Mouse (Mus musculus): Measurements from ENCODE around the gene Slu7.

Slu7 gene

DNA sequence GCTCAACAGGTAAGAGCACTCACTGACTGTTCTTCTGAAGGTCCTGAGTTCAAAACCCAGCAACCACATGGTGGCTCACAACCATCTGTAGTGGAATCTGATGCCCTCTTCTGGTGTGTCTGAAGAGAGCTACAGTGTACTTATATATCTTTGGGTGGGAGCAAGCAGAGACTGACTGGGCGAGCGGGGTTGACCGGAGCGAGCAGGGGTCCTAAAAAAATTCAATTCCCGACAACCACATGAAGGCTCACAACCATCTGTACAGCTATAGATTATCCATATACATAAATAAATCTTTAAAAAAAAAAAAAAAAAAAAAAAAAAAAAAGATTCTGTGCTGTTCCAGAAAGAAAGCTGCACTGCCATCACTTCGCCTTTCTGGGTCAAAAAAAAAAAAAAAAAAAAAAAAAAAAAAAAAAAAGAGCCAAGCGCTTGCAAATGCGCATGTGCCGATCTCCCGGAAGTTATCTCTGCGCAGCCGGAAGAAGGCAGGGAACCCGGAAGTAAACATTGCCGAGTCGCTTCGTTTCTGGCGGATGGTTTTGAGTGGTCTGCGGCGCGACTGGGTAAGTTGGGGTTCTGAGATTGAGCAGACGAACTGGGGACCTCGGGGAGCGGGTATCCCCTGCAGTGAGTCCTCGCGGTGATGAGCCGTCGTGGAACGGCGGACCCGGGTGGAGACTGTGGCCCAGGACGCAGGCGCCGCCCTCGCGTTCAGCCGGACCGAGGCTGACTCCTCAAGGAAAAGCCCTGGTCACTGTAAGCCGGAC, at the start of gene Slu7:
Gene Slu7, plus strand, starts transcription at position 491 of the 770 bp plus-strand sequence.
- DNase-seq (ENCODE audit: low spot score), result peak; percentile 63

DNA sequence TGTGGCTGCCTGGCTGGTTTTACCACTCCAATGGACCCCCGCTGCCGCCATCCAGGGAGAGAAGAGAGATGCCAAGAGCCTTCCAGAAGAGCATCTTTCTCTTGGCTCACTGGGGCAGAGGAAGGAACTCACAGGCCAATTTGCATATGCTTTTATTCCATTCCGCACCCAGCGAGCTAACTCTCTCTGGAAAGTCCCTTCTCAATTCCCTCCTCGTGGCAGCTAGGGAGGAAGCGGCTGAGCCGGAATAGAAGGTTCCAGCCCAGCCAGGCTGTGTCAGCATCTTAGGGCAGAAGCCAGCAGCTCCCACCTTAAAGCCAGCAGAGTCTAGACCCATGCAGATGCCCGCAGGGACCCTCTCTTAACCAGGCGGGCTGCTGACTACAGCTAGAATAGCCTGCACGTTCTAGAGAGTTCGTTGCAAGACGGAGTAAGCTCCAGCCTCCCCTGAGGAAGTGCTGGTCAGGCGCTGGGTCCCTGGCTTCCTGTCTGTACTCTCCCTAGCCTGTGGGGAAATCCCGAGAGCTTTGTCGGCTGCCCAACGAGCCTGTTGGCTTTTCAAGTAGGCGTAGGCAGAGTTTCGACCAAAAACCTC, 48.4 kb upstream of the Slu7 start:
- DNase-seq (ENCODE audit: low spot score), result peak; percentile 58

DNA sequence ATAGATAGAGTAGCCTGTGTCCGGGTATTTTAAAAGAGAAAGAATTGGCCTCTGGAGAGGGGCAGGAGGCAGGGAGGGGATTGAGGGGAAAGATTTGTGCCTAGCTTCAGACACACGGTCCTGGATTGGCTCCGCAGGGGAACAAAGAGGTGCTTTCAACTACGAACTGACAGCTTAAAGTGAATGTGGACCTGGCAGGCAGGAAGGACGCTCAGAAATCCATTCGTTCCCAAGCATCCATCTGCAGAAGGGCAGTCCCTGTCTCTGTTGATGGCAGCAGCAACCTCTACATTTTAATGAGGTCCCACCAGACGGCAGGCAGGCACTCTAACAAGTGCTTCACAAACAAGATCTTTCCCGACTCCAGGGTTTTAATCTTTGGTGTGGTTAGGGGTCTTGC, 47.8 kb upstream of the Slu7 start:
- no peak for DNase-seq (ENCODE audit: low spot score)

DNA sequence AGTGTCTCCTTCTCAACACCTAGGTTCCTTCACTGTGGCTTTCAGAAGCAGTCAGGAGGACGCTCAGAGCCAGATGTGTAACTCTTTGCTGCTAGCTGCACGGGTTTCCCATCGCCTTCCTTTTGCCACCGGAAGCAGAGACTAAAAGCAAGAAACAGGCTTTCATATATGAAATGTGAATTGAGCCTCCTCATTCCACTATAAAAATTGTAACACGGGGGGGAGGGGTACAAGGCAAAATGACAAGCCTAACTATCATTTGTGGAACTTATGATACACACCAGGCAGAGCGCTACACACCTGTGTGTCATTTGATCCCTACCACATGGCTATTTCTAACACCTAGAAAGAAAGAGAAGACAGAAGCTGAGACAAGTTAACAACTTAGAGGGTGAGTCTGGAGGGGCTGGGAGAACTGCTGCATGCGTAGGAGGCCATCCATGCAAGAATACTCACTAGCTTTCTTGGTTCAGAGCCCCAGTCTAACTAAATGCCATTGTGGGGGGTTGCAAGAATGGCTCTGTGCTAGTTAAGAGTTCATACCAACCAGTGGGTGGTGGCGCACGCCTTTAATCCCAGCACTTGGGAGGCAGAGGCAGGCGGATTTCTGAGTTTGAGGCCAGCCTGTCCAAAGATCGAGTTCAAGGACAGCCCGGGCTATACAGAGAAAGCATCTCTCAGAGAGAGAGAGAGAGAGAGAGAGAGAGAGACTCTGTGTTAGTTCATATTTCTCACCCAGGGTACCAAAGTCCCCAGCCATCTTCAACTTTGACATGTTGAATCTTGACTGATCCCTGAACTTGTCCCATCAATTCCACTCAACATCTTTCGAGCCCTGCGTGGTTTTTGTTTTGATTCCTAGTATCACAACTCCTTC, 46.3 kb upstream of the Slu7 start:
- DNase-seq (ENCODE audit: low spot score), result no peak

DNA sequence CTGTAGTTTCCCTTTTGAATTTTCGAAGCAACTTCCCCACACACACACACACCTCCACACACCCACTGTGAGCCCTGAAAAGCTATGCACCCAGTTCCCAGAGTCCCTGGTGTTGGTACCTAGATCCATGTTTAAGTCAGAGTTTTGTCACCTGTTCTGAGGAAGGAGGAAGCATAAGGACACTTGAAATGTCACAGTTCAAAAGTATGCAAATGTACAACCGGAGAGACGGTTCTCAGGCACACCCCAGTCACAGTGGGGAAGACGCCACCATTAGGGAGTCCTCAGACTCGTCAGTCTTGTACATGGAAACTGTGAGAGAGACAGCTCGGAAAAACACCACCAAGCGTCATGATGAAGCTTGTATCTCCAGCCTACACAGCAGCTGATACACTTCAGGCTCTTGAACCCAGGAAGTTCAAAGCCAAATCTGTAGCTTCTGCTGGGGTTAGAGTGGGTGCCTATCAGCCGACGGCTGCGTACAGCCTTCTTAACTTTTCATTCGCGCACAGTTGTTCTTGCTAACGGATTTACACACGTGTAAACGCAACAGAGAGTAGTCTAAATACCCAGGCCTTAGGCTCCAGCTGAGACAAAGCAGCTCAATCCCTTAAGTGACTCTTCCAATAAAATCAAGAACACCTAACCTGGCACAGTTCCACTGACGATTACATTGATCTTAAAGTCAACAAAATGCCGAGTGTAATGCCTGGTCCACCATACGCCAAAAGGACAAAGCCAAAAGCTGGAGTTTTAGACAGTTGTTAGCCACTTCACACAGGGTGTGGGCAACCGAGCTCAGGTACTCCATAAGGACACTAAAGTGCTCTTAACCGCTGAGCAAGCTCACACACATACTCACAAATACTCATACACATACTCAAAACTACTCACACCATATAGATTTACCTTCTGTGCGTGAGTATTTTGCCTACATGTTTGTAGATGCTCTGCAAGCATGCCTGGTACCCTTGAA, 45.1 kb upstream of the Slu7 start:
- DNase-seq (ENCODE audit: low spot score), result no peak

DNA sequence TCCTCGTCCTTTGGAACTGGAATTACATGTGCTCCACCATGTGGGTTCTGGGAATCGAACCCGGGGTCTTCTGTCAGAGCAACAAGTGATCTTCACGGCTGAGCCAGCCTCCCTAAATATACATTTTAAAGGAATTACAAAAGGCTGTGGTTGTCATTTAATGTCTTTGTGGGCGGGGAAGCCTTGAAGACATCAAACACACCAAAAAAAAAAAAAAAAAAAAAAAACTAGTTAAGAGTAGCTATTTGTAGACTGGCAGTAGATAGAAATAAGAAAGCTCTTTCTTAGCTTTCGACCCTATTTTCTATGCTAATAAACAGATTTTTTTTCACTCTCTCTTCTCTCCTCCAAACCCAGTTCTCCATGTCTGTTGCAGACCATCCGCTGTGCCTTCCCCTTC, 44.4 kb upstream of the Slu7 start:
- no peak for DNase-seq (ENCODE audit: low spot score)

DNA sequence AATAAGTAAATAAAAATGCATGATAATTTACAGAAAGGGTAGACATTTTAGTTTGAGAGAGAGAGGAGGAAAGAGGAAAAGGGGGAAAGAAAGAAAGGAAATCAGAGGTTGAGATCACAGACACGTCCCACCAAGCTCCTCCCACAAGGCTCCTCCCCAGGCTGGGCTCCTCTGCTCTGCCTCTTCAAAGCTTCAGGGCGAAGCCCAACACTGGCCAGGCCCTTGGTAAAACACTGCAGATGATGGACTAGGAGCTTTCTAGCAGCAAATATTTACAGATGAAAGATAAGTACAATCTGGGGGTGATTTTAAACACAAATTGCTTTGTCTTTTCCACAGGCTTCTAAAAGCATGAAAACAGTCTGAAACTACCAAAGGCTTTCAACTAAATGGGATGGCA, 40.8 kb upstream of the Slu7 start:
- no peak for DNase-seq (ENCODE audit: low spot score)

DNA sequence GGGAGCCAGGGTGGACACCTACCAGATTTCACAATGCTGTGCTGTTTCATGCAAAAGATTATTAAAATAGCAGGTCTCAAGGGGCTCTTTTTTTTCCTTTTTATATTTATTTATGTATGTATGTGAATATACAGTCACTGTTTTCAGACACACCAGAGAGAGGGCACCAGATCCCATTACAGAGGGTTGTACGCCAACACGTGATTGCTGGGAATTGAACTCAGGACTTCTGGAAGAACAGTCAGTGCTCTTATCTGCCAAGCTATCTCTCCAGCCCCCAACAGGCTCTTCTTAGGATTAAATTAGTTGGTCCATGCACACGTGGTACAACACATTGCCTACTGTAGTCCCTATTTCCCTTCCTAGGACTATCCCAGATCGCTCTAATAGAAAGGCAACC, 40.2 kb upstream of the Slu7 start:
- no peak for DNase-seq (ENCODE audit: low spot score)

DNA sequence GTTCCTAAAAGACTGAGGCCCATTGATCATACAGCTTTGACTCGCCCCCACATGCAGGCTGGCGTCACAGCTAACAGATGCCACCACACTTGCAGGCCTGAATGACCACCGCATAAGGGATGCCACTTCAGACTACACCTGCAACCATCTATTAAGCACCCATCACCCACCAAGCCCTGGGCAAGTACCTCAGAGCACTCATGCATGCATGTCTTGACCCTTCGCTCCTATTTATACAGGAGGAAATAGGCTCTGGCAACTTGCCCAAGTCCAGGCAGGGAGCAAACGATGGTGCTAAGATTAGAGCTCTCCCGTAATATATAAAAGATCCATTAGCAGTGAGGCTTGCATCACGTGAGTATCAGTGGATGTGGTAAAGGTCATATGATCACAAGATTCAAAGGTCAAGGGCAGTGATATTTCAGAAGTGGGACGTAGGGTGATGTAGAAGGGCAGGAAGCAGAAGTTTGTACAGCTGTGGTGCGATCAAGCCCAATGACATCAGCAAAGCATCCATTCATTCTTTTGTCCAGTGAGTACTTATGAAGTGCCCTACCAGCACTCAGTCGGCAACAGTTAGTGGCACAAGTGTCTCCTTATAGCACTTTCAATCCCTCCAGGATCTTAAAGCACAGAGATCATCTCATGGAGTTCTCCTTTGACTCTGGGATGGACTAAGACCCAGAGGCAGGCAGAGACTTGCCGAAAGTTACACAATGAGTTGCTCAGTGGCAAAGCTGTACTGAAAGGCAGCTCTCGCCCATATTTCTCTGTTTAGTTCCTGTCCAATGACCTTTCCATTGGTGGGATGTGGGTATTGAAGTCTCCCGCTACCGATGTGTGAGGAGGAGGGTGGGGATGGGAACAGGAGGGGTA, 38.2 kb upstream of the Slu7 start:
- DNase-seq (ENCODE audit: low spot score), result no peak

DNA sequence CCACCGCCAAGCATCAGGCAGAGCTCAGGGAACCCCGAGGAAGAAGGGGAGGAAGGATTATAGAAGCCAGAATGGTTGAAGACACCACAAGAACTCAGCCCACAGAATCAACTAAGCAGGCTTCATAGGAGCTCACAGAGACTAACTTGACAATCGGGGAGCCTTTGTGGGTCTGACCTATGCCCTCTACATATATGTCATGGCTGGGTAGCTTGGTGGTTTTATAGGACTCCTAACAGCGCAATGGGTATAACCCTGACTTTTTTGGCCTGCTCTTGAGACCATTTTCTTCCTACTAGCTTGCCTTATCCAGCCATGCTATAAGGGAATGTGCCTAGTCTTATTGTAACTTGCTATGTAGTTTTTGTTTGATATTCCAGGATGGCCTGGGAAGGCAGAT, 37.3 kb upstream of the Slu7 start:
- no peak for DNase-seq (ENCODE audit: low spot score)

DNA sequence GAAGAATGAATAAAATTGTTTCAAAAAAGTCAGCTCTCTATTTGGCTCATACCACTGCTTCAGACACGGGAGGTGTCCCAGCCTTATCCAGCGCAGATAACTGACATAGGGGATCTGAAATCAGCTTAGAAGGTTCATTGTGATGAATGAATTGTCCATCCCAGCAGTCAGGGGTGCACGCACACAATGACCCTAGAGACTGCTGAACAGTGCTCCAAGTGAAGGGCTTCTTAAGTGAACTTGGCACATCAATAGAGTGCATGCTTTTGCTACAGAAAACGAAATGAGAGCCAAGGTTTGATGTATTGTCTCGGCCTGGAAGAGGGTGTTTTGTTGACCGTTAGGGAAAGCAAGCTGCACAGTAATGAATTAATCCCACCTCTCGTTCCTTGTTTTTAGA, 36.9 kb upstream of the Slu7 start:
- no peak for DNase-seq (ENCODE audit: low spot score)

DNA sequence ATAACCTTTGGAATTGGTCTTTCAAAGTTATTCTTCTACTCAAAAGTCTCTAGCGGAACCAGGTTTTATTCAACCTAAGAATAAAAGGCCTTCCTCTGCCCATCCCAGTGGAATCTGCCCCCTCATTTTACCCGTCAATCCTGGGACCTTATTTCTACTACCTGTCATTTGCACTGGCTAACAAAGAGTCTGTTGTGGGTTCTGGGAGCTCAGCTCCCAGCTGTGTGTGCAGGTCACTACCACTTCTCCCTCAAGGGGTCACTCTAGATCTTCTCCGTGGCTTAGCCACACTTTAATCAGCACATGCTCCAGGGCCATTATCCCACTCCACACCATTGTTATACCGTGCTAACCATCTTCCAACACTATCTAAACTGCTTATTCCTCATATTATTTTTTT, 34.2 kb upstream of the Slu7 start:
- no peak for DNase-seq (ENCODE audit: low spot score)

DNA sequence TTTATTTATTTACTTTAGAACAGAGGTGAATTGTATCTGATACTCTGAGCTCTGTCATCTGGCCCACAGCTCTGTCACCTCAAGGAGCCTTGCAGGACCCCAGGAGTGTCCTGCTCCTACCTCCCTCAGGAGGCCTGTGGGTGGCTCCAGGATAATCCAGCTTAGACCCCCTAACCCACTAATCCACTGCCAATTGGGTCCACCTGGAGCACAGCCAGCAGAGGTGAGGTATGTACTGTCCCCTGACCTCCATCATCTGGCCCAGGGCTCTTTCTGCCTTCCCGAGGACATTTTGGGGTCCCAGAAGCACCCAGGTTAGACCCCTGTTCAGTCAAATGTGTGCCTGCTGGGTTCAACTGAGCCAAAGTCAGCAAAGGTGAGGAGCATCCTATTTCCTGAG, 33.4 kb upstream of the Slu7 start:
- no peak for DNase-seq (ENCODE audit: low spot score)

DNA sequence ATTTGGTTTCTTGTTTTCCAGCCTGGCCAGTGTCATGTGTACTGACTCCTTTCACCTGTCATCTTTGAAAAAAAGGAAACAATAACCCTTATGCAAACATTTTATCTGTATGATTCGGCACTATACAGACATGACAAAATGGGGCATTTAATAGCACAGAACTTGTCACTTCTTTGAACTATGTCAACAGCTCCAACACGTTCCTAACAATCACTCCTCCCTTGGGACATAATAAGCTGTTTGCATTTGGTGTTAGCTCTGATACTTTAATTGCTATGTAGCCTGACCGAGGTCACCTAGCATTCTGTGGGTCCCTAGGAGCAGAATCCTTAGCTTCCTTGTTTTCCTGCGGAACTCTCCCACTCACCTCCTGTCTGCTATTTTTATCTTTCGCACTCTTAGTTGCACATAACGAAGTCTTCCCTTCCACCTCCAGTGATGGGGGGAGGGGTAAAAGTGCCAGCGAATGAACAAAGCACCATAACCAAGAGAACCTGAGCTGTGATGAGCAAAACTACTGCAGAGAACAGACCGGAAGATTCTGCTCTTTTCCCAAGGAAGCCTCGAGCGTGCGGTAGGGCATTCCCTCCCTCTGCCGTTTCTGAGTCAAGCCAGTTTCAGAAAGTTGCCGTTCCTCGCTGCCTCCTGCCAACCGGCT, 29.3 kb upstream of the Slu7 start:
- DNase-seq (ENCODE audit: low spot score), result no peak

DNA sequence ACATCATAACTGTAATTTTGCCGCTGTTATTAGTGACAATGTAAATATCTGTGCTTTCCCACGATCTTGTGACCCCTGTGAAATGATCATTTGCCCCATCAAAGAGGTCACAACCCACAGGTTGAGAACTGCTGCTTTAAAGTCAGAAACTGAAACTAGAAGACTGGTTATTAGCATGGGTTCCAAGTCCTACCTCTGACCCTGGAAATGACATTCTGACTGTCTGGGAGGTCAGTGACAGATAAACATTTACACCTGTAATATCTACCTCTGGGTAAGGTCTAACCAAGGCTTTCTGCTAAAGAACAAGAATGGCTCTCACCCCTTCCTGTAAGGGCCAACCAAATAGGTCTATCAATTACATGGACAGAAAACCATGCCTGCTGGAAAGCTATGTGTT, 24.7 kb upstream of the Slu7 start:
- no peak for DNase-seq (ENCODE audit: low spot score)

DNA sequence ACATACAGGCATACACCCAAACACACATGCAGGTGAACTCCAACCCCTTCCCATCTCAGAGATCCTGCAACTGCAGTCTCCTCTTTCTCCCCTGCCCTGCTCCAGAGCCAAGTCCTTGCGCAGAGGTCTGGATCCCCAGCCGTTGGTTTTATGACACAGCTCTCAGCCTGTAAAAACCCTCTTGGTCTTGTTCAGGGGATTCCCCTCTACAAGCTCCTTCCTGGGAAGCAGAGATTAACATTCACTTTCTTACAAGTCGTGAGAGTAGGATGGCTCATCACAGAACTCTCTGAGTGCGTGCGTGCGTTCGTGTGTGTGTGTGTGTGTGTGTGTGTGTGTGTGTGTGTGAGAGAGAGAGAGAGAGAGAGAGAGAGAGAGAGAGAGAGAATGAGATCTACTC, 23.3 kb upstream of the Slu7 start:
- DNase-seq (ENCODE audit: low spot score), result no peak

DNA sequence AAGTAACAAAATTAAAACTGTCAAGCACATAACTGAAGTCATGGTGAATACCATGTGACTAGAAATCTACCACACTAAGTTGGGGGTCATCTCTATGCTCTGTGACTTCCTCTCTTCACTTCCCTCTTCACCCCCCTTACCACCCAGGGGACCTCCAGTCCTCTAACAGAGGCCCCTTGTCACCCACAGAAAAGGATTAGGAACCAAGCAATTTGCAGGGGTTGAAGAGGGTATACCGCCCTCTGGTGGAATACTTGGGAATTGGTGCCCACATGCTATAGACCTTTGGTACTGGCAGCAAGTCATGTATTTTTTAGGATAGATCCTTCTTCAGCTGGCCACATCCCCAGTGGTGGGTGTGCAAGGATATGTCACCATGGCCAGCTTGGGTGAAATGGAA, 22.1 kb upstream of the Slu7 start:
- peak; percentile 76 for DNase-seq (ENCODE audit: low spot score)

DNA sequence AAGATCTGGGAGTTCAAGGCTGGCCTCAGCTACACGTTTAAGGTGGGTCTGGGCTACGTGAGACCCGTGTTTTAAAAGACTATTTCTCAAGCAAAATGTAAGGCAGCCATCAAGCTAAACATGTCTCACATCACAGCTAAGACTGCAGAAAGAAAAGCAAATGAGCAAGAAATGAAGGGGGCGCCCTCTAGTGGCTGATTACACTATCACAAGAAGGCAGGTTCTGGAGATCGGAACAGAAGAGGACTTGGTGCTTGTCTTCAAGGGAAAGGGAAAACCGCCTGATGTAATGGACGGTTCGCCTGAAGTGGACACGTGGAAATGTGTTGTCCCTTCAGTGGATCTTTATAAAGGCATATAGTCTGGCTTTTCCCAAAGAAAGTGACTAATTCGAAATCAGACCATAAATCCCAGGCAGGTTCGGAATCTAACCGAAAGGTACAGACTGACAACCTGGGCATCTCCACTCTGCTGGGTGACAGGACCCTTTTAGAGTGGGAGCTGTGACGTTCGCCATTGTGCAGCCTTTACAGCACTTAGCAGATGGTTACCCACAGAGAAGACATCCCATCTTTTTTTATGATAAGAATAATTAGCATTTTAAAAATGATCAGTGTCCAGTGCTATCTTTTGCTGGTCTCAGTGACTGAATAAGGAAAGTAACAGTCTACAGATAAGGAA, 20.6 kb upstream of the Slu7 start:
- peak; percentile 83 for DNase-seq (ENCODE audit: low spot score)

DNA sequence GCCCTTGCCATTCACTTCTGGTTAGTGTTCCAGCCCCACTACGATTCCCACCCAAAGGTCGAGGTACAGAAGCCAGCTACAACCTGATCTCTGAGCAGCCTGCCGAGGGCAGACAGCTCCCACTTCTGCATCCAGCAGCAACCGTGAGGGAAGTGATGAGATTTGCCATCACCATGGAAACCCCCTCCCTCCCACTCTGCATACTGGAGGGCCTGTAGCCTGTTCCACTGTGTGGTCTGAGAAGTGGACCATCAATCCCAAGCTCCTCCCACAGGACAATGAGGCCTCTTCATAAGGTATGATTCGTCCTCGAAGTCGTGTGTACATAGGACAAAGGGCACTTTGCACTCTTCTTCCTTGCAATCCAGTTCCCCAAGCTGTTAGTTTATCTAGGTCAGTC, 16.3 kb upstream of the Slu7 start:
- DNase-seq (ENCODE audit: low spot score), result no peak

DNA sequence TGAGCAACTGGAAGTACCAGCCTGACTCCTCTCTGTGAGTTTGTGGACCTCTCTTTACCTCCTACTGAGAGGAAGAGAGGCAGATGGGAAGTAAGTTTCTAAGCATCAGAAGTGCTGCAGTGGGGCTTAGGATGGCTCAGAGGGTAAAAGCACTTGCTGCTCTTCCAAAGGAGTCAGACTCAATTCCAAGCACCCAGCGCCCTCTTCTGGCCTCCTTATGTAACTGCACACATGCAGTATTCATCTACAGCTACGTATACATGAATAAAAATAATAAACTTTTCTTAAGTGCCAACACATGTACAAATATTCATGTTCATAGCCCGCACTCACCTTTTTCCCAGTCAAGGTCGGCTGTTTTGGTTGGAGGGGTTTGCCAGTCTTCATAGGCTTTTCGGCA, 9.2 kb upstream of the Slu7 start:
- DNase-seq (ENCODE audit: low spot score), result no peak

Data from layer of hippocampus, adult 11-12 months (tissue).